Mouse (Mus musculus) myocyte (in vitro differentiated cells): ENCODE data around the gene Fam102a.

Source experiments
- CEBPB ChIP-seq: IDR thresholded peaks from 2 replicates; pipeline ENCODE4 v1.6.1; 2011; ENCODE audit warnings: mild to moderate bottlenecking, moderate library complexity; ENCODE audit not compliant: poor library complexity, insufficient read depth, severe bottlenecking
- E2F4 ChIP-seq: IDR thresholded peaks from one replicate; pipeline ENCODE4 v1.6.1; 2011; ENCODE audit warnings: mild to moderate bottlenecking, control low read depth, moderate library complexity; ENCODE audit not compliant: insufficient read depth
- MAX ChIP-seq: IDR thresholded peaks from one replicate; pipeline ENCODE4 v1.6.1; 2011; ENCODE audit warnings: low read depth, mild to moderate bottlenecking, control low read depth
- MYOG ChIP-seq, 3 experiments: IDR thresholded peaks; one replicate each; pipeline ENCODE4 v1.6.1; 2011; ENCODE audit warnings: control low read depth in 2 of 3, low read depth in 2 of 3, mild to moderate bottlenecking in 2 of 3; ENCODE audit not compliant: insufficient read length in 2 of 3, control insufficient read depth in 1 of 3, insufficient read depth in 1 of 3
- POLR2A ChIP-seq: IDR thresholded peaks from one replicate; pipeline ENCODE4 v1.6.1; 2011; ENCODE audit warnings: low read depth, mild to moderate bottlenecking, control low read depth, moderate library complexity; ENCODE audit not compliant: insufficient read length
- POLR2AphosphoS2 ChIP-seq: IDR thresholded peaks from one replicate; pipeline ENCODE4 v1.6.1; 2011; ENCODE audit warnings: low read depth, control low read depth; ENCODE audit not compliant: insufficient read length
- USF1 ChIP-seq: IDR thresholded peaks from one replicate; pipeline ENCODE4 v1.6.1; 2011; ENCODE audit warnings: low read depth, mild to moderate bottlenecking, control low read depth, moderate library complexity

DNA sequence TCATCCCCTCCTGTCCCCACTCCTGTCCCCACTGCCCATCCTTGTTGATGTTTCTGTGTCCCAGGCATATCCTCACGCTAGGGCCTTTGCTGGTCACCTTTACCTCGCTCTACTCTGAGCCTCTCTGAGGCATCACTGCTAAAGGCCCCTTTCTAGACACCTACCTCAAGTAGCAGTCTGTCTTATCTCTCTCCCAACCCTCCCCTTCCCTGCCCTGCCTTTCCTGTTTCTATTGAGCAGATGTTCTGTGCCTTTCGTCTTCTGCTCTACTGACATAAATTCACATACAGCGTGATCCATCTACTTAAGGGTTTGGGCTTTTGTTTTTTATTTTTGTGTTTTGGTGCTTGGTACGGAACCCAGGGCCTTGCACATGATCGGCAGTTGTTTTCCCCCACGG lies 20.9 kb downstream of the Fam102a start:
- no peak for TF ChIP-seq POLR2AphosphoS2
- no peak for TF ChIP-seq E2F4
- no peak for TF ChIP-seq POLR2A
- TF ChIP-seq CEBPB = no peak
- no peak for TF ChIP-seq MAX
- TF ChIP-seq MYOG (IDR thresholded peaks at IDR 0.05; ENCODE audit: control insufficient read depth in 1 of 3, insufficient read depth in 1 of 3, insufficient read length in 2 of 3, low read depth in 2 of 3) = no peak
- TF ChIP-seq USF1 = no peak
